Mouse (Mus musculus) R1 (cell line): ENCODE results near the gene Kcnq5.
"Not testable (repeated sequence)": the region's sequence is repeated elsewhere in the genome, so short reads cannot be mapped to it uniquely, and the experiment has no call there.

Source experiments
- DNase-seq: peaks from one replicate; pipeline ENCODE4 v3.0.0-alpha.2; 2018; ENCODE audit warnings: low read depth, low spot score

Gene Kcnq5

DNA sequence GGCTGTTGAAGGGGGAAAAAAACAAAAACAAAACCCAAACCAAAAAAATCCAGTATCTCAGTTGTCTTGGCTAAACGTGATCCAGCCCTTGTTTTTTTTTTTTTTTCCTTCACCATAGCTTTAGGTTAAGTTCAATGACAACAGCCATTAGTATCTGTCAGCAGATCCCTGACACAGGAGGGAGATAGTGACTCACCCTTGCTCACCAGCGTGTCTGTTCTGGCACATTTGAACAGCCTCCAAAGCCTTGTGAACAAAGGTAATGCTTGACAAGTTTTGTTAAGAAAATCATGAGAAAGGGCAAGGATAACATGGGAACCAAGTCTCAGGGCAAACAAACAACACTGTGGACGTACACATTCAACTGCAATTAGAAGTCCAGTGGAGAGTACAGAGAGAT is 123.2 kb downstream of the Kcnq5 start:
- no peak for DNase-seq

DNA sequence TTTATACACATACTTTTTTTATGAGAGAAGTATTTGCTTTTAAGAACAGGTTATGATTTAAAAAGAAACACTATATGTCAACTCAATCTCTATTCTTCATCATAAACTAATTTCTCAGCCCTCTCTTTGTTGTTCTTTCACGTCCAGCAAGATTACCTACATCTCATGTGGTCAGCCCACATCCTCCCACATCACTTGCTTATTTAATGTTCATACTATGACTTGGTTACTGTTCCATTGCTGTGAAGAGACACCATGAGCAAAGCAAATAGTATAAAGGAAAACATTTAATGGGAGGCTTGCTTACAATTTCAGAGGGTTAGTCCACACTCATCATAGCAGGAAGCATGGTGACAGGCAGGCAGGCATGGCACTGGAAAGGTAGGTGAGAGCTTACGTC is 124.4 kb downstream of the Kcnq5 start:
- DNase-seq = no peak

DNA sequence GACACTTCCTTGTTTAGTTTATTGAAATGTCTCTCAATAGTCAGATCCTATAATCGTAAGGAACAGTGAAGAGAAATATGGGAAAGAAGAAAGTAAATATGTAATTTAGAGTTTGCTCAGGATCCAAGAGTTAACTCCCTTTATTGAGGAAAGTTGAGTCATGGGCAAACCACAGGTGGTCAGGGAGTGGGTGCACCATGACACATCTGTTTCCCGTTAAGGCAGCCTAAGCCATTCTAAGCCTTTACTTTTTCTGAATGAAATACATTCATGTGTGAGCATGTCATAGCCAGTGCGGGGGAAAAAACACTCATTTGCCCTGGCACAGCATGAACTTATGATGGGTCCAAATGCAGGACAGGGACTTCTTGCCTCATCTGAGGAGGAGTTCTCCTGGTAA is 125.4 kb downstream of the Kcnq5 start:
- DNase-seq = no peak

DNA sequence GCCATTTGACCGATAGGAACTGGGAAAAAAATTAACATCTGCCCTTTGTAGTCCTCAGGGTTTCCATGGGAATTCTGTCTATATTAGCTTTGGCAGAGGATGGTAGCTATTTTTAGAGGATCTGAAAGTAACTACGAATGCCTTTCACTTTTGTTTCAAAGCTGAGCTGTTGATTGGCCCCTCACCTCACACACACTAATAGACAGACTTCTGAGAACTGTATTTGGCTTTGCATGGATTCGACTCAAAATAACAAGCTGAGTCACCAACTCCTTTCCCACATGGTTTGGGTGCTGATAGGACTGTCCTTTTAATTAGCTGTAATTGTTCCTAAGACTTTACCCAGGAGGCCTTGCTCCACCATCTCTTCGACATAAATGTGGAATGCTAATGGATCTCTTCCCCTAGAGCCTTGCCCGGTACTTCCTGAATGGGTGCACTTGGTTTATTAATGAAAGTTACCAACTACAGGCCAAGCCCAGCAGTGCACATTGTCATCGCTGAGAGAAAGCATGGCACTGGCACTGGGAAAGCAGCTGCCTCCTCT is 131.8 kb downstream of the Kcnq5 start:
- no peak for DNase-seq

DNA sequence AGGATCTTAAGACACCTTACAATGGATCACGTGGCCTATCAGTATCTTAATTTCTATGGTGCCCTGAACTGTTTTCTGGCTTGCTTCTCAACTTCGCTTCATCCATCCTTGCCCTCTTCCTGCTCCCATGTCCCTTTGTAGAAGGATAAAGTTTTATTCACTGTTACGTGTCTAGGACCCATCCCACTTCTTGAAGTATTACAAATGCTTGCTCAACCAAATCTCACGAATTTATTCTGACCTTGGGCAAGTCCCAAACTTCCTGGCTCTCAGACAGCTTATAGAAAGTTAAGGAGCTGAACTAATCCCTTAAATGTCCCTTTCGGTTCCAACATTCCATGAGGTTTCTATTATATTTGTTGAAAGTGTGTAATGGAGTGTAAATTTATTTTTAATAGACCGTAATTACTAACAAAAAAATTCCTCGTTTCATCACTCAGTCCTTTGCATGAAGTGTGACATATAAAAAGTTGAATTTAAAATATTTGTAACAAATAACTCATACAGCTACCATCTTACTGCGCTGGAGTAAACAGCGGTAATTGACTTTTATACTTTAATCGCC is 141.6 kb downstream of the Kcnq5 start:
- DNase-seq = no peak

DNA sequence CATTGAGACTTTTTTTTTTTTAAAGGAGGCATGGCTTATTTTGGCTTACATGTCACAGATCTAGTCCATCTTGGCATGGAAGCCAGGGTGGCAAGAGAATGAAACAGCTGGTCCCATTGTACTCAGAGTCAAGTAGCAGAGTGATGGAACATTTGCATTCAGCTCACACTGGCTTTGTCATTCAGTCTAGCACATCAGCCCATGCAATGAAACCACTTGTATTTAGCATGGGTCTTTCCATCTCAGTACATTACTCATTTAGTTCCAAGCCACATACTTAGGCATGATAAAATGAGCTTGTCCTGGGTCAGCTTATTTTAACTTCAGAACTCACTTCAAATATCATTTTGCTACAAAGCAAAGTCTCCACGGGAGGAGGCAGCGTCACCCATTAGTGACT is 156.7 kb downstream of the Kcnq5 start:
- no peak for DNase-seq

DNA sequence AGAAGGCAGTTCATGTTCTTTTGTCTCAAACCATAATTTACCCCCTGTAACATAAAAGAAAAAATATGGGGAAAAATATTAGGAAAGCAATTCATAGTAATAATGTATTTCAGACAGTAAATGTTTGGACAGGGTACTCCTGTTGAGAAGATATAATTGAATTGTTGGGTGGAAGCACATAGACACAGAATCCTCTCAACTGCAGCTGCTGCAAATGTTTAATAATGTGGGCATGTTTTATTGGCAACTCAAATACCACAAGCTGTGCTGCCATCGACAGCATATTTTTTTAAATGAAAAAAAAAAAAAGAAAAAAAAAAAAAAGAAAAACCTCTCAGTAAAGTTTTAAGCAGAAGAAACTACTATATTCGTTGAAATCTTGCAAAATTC is 157.3 kb downstream of the Kcnq5 start:
- no peak for DNase-seq

DNA sequence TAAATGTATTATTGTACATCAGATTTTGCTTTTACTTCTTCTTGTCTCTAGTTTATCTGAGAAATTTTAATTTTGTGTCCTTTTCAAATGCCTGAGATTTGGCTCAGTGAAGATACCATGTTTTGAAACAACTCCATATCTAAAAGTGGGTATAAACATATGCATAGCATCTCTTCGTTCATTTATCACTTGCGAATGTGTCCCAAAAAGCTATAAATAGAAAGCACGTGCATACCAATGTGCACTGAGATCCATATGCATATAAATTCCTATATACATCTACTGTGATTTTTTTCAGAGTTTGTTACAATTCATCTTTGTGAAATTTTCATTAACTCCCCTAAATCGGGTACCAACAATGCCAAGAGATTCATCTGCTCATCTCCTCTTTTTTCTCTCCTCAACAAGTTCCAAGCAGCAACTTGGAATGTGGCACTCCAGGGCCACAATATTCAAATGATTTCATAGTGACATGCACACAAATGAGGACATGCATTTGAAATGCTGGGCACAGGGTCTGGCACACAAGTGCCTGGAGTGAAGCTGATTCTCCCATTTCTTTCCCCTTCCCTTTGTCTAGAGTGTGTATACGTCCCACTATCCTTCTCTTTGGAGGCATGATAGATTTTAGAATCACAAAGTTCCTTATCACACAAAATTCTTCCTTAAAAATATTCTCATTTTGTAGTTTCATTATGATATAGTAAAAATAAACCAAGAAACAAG is 157.8 kb downstream of the Kcnq5 start:
- DNase-seq = no peak

DNA sequence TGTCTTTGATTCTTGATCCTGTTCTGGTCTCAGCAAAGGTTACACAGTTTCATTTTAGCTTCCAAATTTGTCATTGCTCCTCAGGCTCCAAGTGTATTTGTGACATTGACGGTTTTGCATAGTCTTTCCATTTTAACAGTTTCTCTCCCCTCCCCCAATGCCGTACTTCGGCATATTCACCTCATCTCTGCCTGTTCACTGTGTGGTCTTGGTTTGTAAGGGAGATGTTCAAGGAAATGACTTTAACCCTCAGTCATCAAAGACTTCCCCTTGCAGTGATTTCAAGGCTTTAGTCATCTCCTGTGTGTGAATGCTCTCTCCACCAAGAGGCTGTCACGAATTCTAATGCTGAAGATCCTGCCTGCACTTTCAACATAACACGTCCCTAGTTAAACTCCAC is 181.0 kb downstream of the Kcnq5 start:
- DNase-seq = no peak

DNA sequence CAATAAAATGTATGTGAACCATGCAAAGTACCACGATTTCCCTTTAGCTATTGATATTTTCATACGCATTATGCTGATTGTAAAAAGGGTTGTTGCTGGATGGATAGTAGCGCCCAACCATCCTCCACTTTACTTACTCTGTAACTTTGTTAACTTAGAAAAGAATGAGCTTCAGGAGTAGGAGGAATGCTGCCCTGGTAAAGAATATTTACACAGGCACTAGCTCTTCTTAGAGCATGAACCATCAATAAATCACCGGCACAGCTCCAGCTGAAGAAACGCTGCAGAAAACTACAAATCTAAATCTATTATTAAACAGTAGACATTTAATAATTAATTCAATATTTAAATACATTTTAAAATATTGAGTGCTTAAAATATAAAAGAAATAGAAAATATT is 184.2 kb downstream of the Kcnq5 start:
- DNase-seq = no peak

DNA sequence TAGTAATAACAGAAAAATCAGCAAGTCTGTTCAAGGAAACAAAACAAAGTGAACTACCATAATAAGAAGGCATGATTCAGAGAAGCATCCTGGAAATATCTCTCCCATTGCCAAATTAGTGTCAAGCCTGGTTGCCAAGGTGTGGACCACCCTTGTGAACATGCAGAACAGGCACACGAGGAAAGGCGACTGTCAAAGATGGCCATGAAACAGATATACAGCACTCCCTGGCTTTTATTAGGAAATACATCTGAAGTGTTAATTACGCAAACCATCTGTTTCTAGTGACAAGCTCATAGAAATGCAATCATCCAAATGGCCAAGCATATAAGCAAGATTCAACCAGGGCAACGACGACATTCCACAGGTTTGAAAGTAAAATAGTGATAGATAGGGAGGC is 187.8 kb downstream of the Kcnq5 start:
- no peak for DNase-seq

DNA sequence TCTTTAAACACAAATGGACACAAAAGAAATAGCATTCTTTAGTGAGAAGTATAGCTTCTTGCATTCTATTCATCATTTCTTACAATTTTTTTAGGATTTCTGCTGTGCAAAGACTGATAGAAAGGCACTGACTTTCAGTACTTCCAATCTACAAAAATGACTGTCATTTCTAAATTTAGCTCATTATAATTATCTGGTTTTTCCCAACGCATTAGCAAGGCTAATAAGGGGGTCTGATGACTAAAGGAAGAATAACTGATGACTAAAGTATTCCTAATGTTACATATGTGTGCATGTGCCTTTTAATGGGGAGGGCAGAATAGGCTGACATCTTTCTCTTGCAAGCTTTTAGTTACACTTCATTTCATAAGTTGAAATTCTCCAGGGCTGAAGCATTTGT is 191.2 kb downstream of the Kcnq5 start:
- DNase-seq = no peak

DNA sequence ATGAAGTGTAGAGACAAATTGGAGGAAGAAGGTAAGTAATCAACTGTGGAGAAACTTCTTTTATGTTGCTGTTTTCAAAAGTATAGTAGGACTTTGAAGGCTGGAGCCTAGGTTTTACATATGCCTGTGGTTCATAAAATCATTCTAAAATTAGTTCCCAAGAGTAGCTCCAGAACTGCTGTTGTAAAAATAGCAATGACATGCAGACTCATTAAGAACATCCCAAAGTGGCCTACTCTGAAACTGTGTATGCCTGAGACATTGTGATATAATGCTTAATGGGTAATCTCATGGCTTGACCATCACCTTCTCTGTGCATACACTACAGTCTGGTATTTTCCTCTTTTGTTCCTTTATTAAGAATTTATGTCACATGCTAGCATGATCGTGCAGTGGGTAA is 212.4 kb downstream of the Kcnq5 start:
- DNase-seq = no peak

DNA sequence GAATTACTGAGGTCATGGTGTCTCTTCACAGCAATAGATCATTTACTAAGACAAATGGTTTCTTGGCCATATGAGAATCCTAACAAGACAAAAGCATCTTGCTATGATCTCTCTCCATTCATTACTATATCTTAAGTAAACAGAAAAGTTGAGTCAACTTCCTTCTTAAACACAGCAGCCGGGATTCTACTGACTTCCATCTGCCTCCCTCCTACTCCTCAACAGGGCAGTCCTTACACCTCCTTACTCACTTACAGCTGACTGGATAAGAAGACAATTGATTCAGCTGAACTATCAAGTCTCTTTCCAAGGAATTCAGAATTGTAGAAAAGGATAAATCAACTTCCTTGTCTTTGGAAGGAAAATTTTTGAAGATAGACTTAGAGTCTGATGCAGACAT is 232.6 kb downstream of the Kcnq5 start:
- DNase-seq = no peak

DNA sequence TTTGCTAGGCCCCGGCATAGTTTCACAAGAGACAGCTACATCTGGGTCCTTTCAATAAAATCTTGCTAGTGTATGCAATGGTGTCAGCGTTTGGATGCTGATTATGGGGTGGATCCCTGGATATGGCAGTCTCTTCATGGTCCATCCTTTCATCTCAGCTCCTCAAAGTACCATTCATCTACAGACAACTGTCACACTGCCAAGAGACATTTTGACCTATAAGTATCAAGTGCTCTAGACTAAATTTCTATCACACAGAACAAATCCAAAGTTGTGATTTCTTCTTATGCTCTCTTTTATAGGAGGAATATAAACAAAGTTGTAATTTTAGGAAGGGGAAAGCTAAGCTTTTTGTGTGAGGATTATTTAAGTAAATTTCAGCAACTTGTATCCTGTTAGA is 238.5 kb downstream of the Kcnq5 start:
- DNase-seq = not testable (repeated sequence)

DNA sequence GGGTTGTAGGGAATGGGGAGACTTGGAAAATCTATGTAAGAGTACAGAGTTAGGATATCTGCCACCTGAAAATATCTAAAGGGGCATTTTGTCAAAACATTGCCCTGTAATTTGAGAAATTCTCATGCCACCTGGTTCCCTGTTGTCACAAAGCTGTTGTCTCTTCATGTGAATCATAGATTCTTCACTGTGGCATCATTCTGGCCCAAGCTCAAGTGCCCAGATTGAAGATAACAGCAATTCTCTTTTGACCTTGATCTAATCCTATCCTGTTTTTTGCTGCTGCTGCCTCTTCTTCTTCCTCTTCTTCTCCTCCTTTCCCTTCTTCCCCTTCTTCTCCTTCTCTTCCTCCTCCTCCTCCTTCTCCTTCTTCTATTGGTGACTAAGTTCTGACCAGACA is 240.5 kb downstream of the Kcnq5 start:
- no peak for DNase-seq

DNA sequence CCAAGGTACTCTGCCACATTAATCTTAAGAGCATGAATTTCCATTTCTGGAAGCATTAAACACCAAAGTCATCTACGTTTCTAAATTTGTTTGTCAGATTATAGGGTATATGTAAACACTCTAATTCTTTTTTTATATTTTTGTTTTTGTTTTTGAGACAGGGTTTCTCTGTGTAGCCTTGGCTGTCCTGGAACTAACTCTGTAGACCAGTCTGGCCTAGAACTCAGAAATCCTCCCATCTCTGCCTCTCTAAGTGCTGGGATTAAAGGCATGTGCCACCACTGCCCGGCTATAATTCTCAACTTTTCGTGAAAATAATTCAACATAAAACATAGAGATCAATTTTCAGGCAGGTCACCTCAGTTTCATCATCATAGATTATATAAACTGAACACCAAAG is 246.9 kb downstream of the Kcnq5 start:
- peak; percentile 26 for DNase-seq

DNA sequence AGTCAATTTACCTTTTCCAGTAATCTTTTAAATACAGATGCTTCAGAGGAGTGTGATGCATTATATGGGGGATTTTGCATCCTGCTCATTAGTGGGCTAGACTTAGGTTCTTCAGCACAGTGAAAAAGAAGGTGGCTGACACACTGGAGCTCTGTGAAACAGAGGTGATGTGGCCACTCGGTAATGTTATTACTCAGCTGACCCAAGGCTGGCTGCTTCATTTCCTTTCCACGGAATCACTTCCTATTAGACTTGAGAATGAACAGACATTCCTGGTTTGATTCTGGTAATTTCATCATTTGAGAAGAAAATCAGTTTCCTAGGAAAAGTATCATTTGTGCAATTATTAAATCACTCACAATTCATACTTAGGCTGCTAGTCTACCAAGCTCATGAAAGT is 249.0 kb downstream of the Kcnq5 start:
- no peak for DNase-seq

DNA sequence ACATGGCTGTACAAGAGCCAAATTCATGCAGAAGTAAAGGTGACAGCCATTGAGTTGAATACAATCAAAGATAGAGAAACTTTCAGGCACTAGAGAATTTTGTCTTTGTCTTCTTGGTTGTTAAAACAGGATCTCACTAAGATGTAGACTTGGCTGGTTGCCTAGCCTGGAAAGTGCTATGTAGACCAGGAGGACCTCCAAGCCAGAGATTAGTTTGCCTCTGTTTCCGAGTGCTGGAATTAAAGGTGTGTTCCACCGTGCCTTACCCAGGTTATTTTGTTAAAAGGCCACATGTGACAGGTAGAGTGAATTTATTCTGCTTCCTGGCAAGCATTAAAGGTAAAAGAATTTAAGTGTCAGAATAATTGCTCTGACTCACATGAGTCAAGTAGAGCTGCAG is 271.3 kb downstream of the Kcnq5 start:
- DNase-seq = no peak

DNA sequence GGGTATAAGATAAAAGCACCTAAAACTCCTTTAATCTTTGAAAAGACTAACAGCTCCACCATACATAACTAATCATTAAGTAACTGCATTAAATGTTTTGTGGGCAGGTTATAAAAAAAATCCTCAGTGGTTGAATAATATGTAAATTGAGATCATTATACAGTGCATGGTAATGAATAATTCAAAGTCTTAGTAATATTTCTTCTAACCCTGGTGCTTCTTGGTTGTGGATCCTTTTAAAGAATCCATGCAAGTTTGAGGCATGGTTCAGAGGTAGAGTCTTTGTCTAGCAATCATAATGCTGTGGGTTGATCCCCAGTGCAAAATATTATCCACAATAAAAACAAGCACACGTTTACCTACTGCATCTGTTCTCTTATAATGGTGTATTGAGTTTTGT is 272.8 kb downstream of the Kcnq5 start:
- no peak for DNase-seq

DNA sequence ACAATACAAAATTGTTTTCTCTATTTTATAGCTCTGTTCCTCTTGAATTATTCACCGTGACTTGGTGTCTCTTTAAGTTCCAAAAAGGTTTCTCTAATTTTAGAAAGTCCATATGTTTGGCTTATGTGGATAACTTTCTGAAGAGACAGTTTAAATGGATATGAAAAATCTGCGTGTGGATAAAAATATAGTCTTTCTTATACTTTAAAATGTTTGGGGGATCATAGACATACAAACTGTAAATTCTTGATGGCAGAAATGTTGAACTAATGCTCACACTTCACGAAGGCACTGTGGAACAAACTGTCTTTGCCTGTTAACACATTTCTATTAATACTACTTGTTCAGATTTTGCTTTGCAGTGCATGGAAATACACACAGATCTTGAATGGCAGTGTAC is 277.3 kb downstream of the Kcnq5 start:
- no peak for DNase-seq

DNA sequence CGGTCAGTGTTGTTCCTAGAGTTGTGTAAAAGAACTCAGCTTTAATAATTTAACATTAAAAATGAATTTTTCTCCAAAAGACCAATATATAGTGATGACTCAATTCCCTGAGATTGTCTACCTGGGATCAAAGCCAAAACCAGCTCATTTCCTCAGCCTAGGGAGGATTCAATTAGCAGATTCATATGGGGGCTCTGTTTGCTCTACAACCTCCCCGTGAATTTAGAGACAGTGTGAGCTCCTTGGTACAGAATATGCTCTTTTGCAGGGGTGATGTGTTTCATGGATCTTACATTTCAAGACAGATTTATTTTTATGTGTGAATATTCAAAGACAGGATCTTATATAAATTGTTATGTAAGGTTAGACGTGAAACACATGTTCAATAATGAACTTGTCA is 284.9 kb downstream of the Kcnq5 start:
- no peak for DNase-seq

DNA sequence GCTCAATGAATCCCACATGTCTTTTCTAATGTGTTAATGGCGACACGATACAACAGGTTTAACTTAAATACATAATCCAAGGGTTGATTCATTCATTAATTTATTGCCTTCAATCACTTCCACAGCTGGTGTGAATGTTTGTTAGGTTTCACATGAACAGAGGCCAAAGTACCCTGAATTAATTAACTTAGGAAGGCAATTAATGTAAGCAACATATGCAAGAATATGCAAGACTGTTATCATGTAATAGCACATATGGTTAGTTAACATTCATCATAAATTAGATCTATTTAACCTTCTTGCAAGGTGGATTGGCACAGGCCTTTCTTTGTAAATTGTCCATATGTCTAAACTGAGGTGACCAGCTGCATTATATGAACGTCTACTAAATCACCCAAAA is 300.9 kb downstream of the Kcnq5 start:
- no peak for DNase-seq

DNA sequence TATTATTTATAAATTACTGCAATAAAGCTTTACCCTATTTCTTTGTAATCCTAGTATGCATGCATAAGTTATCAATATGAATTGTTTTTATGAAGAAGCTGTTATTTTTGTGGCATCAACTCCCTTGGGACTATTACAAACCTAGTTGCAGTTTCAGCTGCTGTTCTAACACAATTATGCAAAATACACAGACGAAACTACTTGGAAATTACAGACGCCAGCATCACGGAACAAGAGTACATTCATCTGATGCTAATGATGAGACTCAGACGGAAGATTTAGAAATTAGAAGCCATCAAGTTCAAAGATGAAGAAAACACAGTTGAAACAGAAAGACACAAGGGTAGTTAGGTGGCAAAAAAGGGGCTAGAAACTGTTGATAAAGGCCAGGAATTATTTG is 310.9 kb downstream of the Kcnq5 start:
- DNase-seq = no peak
